Mouse (Mus musculus) E14TG2a.4 (cell line): Measurements from ENCODE around the gene Zfyve28.

ENCODE experiments used
- CTCF ChIP-seq: conservative IDR thresholded peaks from 2 replicates; pipeline ENCODE4 v1.5.1; 2014; ENCODE audit warnings: low read length
- NANOG ChIP-seq: IDR thresholded peaks from 2 replicates; pipeline ENCODE4 v1.6.1; 2014; ENCODE audit warnings: borderline replicate concordance, low read length, mixed read lengths
- POU5F1 ChIP-seq: IDR thresholded peaks from 2 replicates; pipeline ENCODE4 v1.6.1; 2014; ENCODE audit warnings: low read length, borderline replicate concordance

DNA sequence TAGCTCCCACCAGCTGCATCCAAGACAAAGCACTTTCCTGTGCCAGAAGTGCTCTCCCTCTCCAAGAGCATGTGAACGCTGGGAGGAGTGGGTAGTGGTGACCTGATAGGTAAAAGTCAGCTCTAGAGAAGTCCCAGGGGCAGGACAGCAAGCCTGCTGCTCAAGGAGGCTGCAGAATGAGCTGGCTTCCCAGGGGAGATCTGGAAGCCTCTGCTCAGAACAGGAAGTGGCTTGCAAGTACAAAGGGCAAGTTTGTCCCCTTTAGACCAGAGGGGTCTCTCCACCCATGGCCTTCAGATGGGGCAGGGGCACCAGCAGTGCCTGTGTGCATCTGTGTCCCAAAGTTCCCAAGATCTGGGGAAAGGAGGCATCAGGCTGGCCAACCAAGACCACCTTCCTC, 98.7 kb downstream of the Zfyve28 start:
- TF ChIP-seq CTCF, result no peak
- TF ChIP-seq POU5F1, result no peak
- no peak for TF ChIP-seq NANOG
